Mouse (Mus musculus) gastrocnemius, postnatal 4 days (tissue): ENCODE results near the gene Zfhx3. TPM values are rescaled to one million over a fixed set of nuclear protein-coding genes. Genes with fewer than 3 reads are reported as not detected.
A peak's percentile ranks its signal among the peaks of the same experiment; 100 is the strongest.
"Not testable (repeated sequence)": the region's sequence is repeated elsewhere in the genome, so short reads cannot be mapped to it uniquely, and the experiment has no call there.

ENCODE experiments used
- DNase-seq, 2 experiments: peaks; one replicate each; pipeline ENCODE4 v3.0.0; 2021 to 2022; ENCODE audit warnings: low spot score in 2 of 2, mixed read lengths in 2 of 2
- long read RNA-seq, 2 experiments: library from polyadenylated mRNA; stranded (forward); transcript quantifications; one replicate each; pipeline ENCODE4 v2.0.0; 2021
- total RNA-seq, 2 experiments: library from RNA; stranded (reverse); gene quantifications; 2 replicates each; pipeline ENCODE4 v1.2.3; 2021

The Zfhx3 gene
- total RNA-seq = 10 to 100 TPM; 15.9 to 16.0 TPM
- long read RNA-seq, experiment 1, partial matches to known transcripts = 1 of 14 reads
- long read RNA-seq, experiment 1, other reads (novel, unspliced or antisense) = 13 of 14 reads
- long read RNA-seq, experiment 2, partial matches to known transcripts = 5 of 8 reads
- long read RNA-seq, experiment 2, other reads (novel, unspliced or antisense) = 3 of 8 reads

- DNase-seq = no peak
These were observed at the start of gene Zfhx3 for GRCm38 (mm10) chr8:107941922-107942694. Gene Zfhx3, plus strand, starts transcription at chr8:107942644.

DNA sequence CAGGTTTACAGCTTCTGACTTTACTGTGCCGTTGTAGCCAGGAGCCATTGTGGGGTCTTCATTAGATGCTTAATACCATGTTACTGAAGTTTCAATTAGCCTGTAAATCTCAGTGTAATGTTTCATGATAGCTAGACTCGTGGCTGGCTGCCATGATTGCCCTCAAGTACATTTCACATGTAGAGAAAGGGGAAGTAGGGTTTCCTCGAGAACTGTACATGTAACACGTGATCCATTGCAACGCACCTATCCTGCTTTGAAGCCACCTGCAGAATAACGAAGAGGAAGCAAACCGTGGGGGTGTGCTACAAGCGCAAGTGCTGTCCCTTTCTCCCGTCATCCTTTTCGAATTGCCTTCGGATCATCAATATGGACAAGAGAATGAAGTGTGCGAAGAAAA, 23.5 kb upstream of the Zfhx3 start:
- no peak for DNase-seq

DNA sequence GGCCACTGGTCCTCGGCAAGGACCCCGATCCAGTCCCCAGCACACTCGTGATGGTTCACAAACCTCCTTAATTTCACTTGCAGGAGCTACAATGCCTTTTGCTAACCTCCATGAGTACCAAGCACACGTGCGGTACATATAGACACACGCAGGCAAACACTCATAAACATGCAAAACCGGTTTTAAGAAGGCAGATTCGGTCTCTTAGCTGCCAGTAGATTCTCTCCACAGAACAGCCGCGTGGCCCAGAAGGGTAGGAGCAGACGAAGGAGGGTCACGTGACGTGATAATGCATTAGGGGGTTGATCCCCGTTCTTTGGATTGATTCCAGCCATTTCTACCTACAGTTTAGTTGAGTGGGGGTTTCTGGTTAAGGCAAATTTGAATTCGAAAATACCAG, 16.3 kb upstream of the Zfhx3 start:
- no peak for DNase-seq

- no peak for DNase-seq
These were observed 5.7 kb upstream of the Zfhx3 start for GRCm38 (mm10) chr8:107936725-107937124.

DNA sequence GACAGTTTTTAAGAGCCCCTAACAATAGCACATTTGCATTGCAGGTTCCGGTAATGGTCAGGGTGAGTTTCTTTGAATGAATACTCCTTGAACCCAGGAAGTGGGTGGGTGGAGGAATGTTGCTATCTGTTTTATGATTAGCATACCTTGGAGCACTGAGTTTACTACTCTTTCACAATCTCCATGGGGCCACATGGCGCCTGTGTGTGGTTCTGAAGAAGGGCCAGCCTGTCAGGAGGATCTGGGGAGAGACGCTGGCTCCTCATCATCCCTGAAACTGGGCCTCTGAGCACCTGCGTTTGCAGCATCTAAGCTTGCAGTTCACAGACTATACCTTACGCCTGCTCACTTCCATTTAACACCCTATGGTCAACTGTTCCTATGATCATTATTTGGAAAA, 4.2 kb upstream of the Zfhx3 start:
- not testable (repeated sequence) for DNase-seq

GRCm38 (mm10) chr8:107940181-107940580, 2.3 kb upstream of the Zfhx3 start:
- DNase-seq = no peak

GRCm38 (mm10) chr8:107942752-107943510, 487 bp downstream of the Zfhx3 start:
- no peak for DNase-seq

DNA sequence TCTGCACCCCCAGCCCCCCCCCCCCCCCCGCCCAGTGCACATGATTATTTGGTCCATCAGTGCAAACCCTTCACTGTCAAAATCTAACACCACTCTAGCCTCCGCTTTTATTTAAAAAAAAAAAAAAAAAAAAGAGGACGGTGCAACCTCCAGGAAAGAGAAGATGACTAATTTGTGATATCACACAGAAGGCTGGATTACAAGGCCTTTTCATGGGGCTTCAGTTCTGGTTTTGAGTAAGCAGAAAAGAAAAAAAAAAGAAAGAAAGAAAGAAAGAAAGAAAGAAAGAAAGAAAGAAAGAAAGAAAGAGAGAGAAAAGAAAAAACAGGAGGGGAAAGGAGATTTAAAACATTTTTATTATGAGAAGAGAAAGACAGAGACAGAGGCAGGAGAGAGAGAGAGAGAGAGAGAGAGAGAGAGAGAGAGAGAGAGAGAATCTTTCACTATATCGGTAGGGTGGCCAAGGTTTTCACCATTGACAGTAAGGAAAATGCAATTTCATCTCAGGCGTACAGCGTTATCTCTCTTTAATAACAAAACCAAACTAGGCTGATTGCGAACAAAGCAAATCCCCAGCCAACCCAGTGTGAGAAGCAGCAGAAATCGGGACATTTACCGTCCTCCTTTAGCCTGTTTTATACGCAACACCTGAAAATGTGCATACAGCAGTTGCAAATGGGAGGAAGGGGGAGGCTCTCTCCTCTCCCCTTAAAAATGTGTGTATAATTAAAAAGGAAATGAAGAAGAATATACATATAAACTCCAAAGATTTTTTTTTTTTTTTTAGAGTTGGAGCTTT, 1.3 kb downstream of the Zfhx3 start:
- no peak for DNase-seq

DNA sequence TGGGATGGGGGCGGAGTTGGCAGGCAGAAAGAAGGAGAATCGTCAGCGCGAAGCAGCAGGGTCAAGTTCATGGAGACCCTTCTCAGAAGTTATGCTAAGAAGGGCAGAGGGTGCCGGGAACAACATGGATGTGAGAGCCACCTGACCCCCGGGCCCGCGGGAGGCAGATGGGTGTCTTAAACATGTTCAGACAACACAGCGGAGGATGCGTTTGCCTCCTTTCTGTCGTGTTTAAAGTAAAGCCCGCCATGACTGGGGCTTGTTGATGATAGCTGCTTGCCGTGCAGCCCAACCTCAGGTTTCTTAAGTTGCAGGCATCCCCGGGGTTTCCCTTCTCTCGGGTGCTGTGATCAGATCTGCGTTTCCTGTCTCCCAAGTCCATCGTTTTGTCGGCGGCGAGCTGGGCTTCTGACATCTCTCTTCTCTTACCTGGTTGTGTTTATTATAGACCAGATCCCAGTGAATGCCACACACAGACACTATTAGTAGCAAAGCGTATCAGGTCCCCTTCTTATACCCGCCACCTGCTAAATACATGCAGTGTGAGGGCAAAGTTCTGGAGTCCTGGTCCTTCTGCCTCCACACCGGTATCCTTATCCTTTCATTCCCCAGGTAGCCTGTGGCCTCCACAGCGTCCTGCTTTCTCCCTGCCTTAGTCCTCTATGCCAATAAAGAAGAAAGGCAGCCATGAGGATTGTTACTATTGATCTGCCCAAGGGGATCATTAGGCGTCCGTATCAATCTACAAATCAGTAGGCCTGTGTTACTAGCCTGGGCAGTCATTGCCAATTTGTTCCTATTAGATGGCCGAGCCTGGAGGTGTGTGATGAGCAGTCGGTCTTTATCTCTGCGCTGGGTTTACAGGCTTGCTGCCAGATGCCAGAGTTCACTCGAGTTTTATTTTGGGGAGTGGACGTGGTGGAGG, 2.5 kb downstream of the Zfhx3 start:
- DNase-seq = peak in 1 of 2 experiments; percentile 20

GRCm38 (mm10) chr8:107946888-107947287, 4.4 kb downstream of the Zfhx3 start:
- no peak for DNase-seq

GRCm38 (mm10) chr8:107955887-107956286, 13.4 kb downstream of the Zfhx3 start:
- no peak for DNase-seq

DNA sequence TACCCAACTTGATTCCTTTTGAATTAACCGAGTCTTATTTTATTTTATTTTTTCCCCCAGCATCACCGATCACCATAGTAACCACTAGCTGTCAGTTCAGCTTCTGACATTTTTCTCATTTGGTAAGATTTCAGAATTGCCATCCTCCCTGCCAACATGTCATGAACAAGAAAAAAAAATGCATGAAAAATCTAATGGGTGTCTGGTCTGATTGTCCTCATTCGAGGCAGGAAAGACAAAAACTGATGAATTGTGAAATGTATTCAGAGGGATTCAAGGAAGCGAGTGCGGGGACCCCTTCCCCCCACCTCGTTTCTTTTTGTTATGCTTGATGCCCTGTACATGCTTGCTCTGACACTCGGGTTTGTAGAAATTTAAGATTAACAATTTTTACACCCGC, 15.1 kb downstream of the Zfhx3 start:
- DNase-seq = no peak

GRCm38 (mm10) chr8:107960466-107960865, 18.0 kb downstream of the Zfhx3 start:
- no peak for DNase-seq

DNA sequence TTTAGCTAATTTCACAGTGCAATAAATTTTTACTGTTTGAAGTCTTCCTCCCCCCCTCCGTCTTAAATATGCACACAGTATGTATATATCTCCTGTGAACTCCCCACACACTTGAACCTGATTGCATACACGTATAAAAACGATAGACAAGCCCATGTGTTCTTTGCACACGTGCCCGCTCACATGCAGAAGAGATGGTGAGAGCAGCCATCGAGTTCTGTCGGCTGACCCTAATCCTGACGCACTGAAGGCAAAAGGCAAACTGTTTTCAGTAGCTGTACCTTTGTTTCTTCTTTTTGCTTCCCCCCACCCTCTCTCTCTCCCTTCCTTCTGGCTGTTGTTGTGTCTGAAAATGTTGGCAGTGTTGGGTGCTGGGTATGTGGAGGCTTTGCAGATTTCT, 18.4 kb downstream of the Zfhx3 start:
- no peak for DNase-seq

DNA sequence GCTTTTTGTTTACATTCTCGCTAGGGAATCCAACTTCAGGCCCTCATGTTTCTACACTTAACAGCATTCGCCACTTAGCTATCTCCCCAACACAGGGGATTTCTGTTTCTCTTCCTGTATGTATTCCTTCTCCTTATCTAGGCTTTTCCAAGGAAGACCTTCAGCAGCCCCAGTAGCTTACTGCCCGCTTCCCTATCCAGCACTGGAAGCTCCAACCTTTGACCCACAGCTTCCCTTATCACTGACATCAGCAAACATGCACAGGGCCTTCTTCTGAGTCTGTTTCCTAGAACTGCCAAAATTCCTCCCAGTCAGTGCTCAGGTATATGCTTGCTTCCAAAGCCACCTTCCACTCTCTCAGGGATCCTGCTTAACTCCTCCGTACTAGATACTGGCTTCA, 29.8 kb downstream of the Zfhx3 start:
- no peak for DNase-seq

DNA sequence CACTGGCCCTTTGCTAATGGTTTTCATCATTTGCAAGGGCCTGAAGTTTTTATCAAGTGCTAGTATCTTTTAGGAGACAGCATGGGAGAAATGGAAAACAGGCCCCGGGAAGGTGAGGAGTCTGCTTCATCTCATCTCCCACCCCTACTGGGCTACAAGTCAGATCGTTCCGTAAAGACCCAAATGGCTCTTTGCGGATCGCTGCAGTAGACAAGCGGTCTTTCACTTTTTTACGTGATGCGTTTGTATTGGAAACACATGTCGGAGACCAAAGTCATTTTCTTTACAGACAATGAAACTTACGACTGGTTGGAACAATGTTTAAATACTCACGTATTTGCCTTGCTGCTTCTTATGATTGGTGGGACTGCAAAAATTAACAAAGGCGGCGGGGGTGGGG, 32.0 kb downstream of the Zfhx3 start:
- no peak for DNase-seq

- no peak for DNase-seq
These were observed 35.8 kb downstream of the Zfhx3 start for GRCm38 (mm10) chr8:107978247-107978646.

- DNase-seq = no peak
These were observed 38.2 kb downstream of the Zfhx3 start for GRCm38 (mm10) chr8:107980618-107981017.

DNA sequence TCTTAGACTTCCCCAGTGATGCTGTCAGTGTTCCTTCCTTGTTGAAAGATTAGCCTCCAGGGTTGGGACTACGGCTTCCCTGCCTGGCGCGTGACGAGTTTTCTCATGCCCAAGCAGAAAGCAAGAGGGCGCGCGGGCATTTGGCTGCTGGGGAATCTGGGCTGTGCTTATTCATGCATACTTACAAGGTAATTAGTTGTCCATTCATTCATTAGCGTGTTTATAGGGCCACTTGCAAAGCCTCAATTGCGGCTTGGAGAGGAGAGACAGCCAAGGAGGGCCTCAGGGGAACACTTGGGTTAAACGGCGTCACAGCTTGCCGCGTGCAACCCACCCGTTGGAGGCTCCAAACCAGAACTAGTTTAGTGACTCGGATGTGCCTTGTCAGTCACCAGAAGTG, 44.2 kb downstream of the Zfhx3 start:
- no peak for DNase-seq

- DNase-seq = no peak
These were observed 56.4 kb downstream of the Zfhx3 start for GRCm38 (mm10) chr8:107998874-107999273.
